ENCODE assay signal across 18 mouse cellular contexts in the genomic region with DNA sequence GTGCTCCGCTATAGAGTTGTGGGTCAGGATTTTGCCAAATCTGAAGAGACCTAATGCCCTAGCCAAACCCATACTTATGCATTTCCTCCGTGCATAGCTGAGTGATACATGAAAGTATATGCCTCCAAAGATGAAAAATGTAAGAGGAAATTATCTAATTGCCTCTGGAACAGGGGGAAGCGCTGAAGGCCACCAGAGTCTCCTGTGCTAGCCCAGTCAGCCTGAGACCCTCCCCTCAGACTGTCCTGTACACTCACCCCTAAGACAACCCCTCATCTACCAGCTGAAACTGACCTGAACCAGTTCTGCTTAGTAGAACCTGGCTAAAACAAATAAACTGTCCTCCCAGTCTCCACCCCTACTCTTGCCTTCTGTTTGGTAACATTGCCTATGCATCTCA. TPM values are rescaled to one million over a fixed set of nuclear protein-coding genes. Genes with fewer than 3 reads are reported as not detected.
DNase-seq lines count a peak whose midpoint lies in the region; ATAC-seq lines count a peak whose summit lies in the region.
"Had no signal": no experiment of that assay in that cellular context is flagged by ENCODE, and none has a peak within 500 bp of the region (broad histone marks: within the 10 kb centered on the region; RNA-seq: fewer than 3 reads in every experiment).

No protein-coding gene starts in this region.

- peak overlapping the region; percentile 72 for H3K4me2 ChIP-seq in kidney, embryonic 16.5 days (replicated peaks; ENCODE audit: low read depth, low read length)
- peak overlapping the region; percentile 88 for H3K4me2 ChIP-seq in hindbrain, embryonic 12.5 days (replicated peaks)
- H3K4me2 ChIP-seq in limb, embryonic 11.5 days (ENCODE audit: low read depth, severe bottlenecking) = no peak overlapping the region
- H3K4me2 ChIP-seq: embryonic facial prominence, embryonic 12.5 days; forebrain, embryonic 13.5 days had no signal

- no peak for DNase-seq in kidney, adult 11 months
- no peak for DNase-seq in limb, embryonic 11.5 days (ENCODE audit: low spot score)
- DNase-seq in adrenal gland, postnatal 25 days = no peak
- DNase-seq in embryo, embryonic 10 days (ENCODE audit: low spot score) = no peak
- DNase-seq: cerebellum, postnatal 14 days had no signal

- ATAC-seq in kidney, embryonic 16.5 days (ENCODE audit: low FRiP score, low TSS enrichment) = no peak
- ATAC-seq in hindbrain, embryonic 12.5 days (ENCODE audit: low FRiP score) = no peak
- ATAC-seq in limb, embryonic 11.5 days (ENCODE audit: insufficient number of reproducible peaks, low FRiP score, low TSS enrichment, low read depth) = no peak
- no peak for ATAC-seq in frontal cortex, adult (ENCODE audit: low TSS enrichment)
- ATAC-seq: CD4-positive, CD25-positive, alpha-beta regulatory T cell, adult 4 months; forebrain, embryonic 13.5 days had no signal

- peak overlapping the region; percentile 89 for H3K9ac ChIP-seq in kidney, embryonic 16.5 days (replicated peaks; ENCODE audit: low read length)
- peak overlapping the region; percentile 89 for H3K9ac ChIP-seq in hindbrain, embryonic 12.5 days
- H3K9ac ChIP-seq in limb, embryonic 11.5 days (ENCODE audit: low read length) = 0 out of 2 replicates have a peak overlapping the region, but pooled peaks have one; percentile 7
- H3K9ac ChIP-seq: embryonic facial prominence, embryonic 12.5 days; forebrain, embryonic 13.5 days had no signal

- no peaks in the 10 kb centered on the region for H3K36me3 ChIP-seq in kidney, embryonic 16.5 days (ENCODE audit: insufficient read depth, low read length)
- no peaks in the 10 kb centered on the region for H3K36me3 ChIP-seq in hindbrain, embryonic 12.5 days
- H3K36me3 ChIP-seq in limb, embryonic 11.5 days (ENCODE audit: control insufficient read depth, insufficient read depth, low read length) = no peaks in the 10 kb centered on the region
- H3K36me3 ChIP-seq: embryonic facial prominence, embryonic 12.5 days had no signal

- no peaks in the 10 kb centered on the region for H3K9me3 ChIP-seq in kidney, embryonic 16.5 days (ENCODE audit: low read length)
- H3K9me3 ChIP-seq in hindbrain, embryonic 12.5 days (replicated peaks) = no peaks in the 10 kb centered on the region
- no peaks in the 10 kb centered on the region for H3K9me3 ChIP-seq in limb, embryonic 11.5 days (ENCODE audit: control insufficient read depth, low read length)
- H3K9me3 ChIP-seq: embryonic facial prominence, embryonic 12.5 days; forebrain, embryonic 13.5 days had no signal

- WGBS in kidney, embryonic 16.5 days = 39% methylated on average over 3 of the region's 3 CpGs
- WGBS in hindbrain, embryonic 12.5 days = 13% methylated on average over 3 of the region's 3 CpGs
- 29% methylated on average over 3 of the region's 3 CpGs for WGBS in limb, embryonic 11.5 days

- H3K27ac ChIP-seq in kidney, embryonic 16.5 days (ENCODE audit: low read length) = peak overlapping the region; percentile 97
- peak overlapping the region; percentile 60 for H3K27ac ChIP-seq in brown adipose tissue, adult 24 weeks (replicated peaks; ENCODE audit: low read depth, low read length)
- H3K27ac ChIP-seq in hindbrain, embryonic 12.5 days = peak overlapping the region; percentile 98
- 0 out of 2 replicates have a peak overlapping the region, but pooled peaks have one; percentile 8 for H3K27ac ChIP-seq in limb, embryonic 11.5 days (replicated peaks; ENCODE audit: low read depth, low read length)
- H3K27ac ChIP-seq: embryonic facial prominence, embryonic 12.5 days; forebrain, embryonic 13.5 days; left cerebral cortex, adult 2 months had no signal

- peak overlapping the region; percentile 63 for H3K4me3 ChIP-seq in kidney, embryonic 16.5 days (ENCODE audit: low read length)
- peak overlapping the region; percentile 46 for H3K4me3 ChIP-seq in brown adipose tissue, adult 24 weeks (ENCODE audit: insufficient read depth, low read depth, low read length)
- H3K4me3 ChIP-seq in hindbrain, embryonic 12.5 days = peak overlapping the region; percentile 55
- H3K4me3 ChIP-seq in limb, embryonic 11.5 days (ENCODE audit: low read depth, low read length) = no peak overlapping the region
- H3K4me3 ChIP-seq: embryonic facial prominence, embryonic 12.5 days; forebrain, embryonic 13.5 days; left cerebral cortex, adult 2 months had no signal

- H3K4me1 ChIP-seq in kidney, embryonic 16.5 days (ENCODE audit: insufficient read depth, low read length) = peaks cover 88% of the 10 kb centered on the region
- H3K4me1 ChIP-seq in brown adipose tissue, adult 24 weeks (ENCODE audit: control insufficient read depth, insufficient read depth, insufficient read length, low read length) = peaks cover 30% of the 10 kb centered on the region
- H3K4me1 ChIP-seq in hindbrain, embryonic 12.5 days = peaks cover 14% of the 10 kb centered on the region; the same call in 1 of the 2 replicates
- H3K4me1 ChIP-seq in limb, embryonic 11.5 days (ENCODE audit: control insufficient read depth, insufficient read depth, low read length) = peaks cover 78% of the 10 kb centered on the region
- H3K4me1 ChIP-seq: embryonic facial prominence, embryonic 12.5 days; forebrain, embryonic 13.5 days had no signal

- no peaks in the 10 kb centered on the region for H3K27me3 ChIP-seq in kidney, embryonic 16.5 days (ENCODE audit: insufficient read depth, low read length)
- peaks cover 98% of the 10 kb centered on the region for H3K27me3 ChIP-seq in hindbrain, embryonic 12.5 days
- peaks cover 12% of the 10 kb centered on the region for H3K27me3 ChIP-seq in limb, embryonic 11.5 days (ENCODE audit: control insufficient read depth, insufficient read depth, low read length)

RNA-seq across cellular contexts. Expression of a gene that starts 3.4 kb away (rescaled TPM):
- polyA plus RNA-seq in kidney, embryonic 16.5 days (2015; fragmentation: Nextera tagmentation; extraction: Ambion mirVana) = 1.7 and 2.5 TPM in 2 replicates
- not detected in 2 replicates for polyA plus RNA-seq in brown adipose tissue, adult 24 weeks (2012; ENCODE audit: insufficient read depth, insufficient read length, missing spikeins)
- polyA plus RNA-seq in hindbrain, embryonic 12.5 days (2016; fragmentation: Nextera tagmentation; extraction: Ambion mirVana) = 5.6 and 6.9 TPM in 2 replicates
- 0.99 and 1.4 TPM in 2 replicates for polyA plus RNA-seq in limb, embryonic 11.5 days (2014; fragmentation: Nextera tagmentation; extraction: Ambion mirVana)
- 0.29 and 0.55 TPM in 2 replicates for total RNA-seq in adrenal gland, postnatal 25 days (2021)
- total RNA-seq: left cerebral cortex, adult 2 months; megakaryocyte progenitor cell, adult 5-6 weeks; monocyte, adult 5-6 weeks had no signal
- polyA plus RNA-seq: CD4-positive, CD25-positive, alpha-beta regulatory T cell, adult 4 months; forebrain, embryonic 13.5 days; heart, embryonic 14.5 days; testis, adult 2 months had no signal

RNA-seq across cellular contexts. Expression of a gene that starts 10.8 kb away (rescaled TPM):
- polyA plus RNA-seq in kidney, embryonic 16.5 days (2015; fragmentation: Nextera tagmentation; extraction: Ambion mirVana) = 1.2 and 1.4 TPM in 2 replicates
- 14.0 and 26.4 TPM in 2 replicates for polyA plus RNA-seq in brown adipose tissue, adult 24 weeks (2012; ENCODE audit: insufficient read depth, insufficient read length, missing spikeins)
- polyA plus RNA-seq in hindbrain, embryonic 12.5 days (2016; fragmentation: Nextera tagmentation; extraction: Ambion mirVana) = 6.9 and 12.5 TPM in 2 replicates
- polyA plus RNA-seq in limb, embryonic 11.5 days (2014; fragmentation: Nextera tagmentation; extraction: Ambion mirVana) = 1.0 and 1.3 TPM in 2 replicates
- total RNA-seq in adrenal gland, postnatal 25 days (2021) = 3.7 and 3.8 TPM in 2 replicates
- total RNA-seq: left cerebral cortex, adult 2 months; monocyte, adult 5-6 weeks had no signal
- polyA plus RNA-seq: CD4-positive, CD25-positive, alpha-beta regulatory T cell, adult 4 months; embryonic facial prominence, embryonic 12.5 days; forebrain, embryonic 13.5 days had no signal

RNA-seq across cellular contexts. Expression of a gene that starts 16.1 kb away (rescaled TPM):
- 2.1 and 2.6 TPM in 2 replicates for polyA plus RNA-seq in kidney, embryonic 16.5 days (2015; fragmentation: Nextera tagmentation; extraction: Ambion mirVana)
- 2.9 TPM in 1 of 2 replicates, not detected in the other for polyA plus RNA-seq in brown adipose tissue, adult 24 weeks (2012; ENCODE audit: insufficient read depth, insufficient read length, missing spikeins)
- polyA plus RNA-seq in hindbrain, embryonic 12.5 days (2016; fragmentation: Nextera tagmentation; extraction: Ambion mirVana) = 52.2 and 70.1 TPM in 2 replicates
- polyA plus RNA-seq in limb, embryonic 11.5 days (2014; fragmentation: Nextera tagmentation; extraction: Ambion mirVana) = 2.8 and 3.0 TPM in 2 replicates
- total RNA-seq in adrenal gland, postnatal 25 days (2021) = 2.5 and 2.8 TPM in 2 replicates
- total RNA-seq: left cerebral cortex, adult 2 months; monocyte, adult 5-6 weeks had no signal
- polyA plus RNA-seq: CD4-positive, CD25-positive, alpha-beta regulatory T cell, adult 4 months; forebrain, embryonic 13.5 days had no signal

RNA-seq across cellular contexts. Expression of a gene that starts 22.6 kb away (rescaled TPM):
- polyA plus RNA-seq in kidney, embryonic 16.5 days (2015; fragmentation: Nextera tagmentation; extraction: Ambion mirVana) = 0.81 and 0.82 TPM in 2 replicates
- 0.50 and 0.99 TPM in 2 replicates for polyA plus RNA-seq in brown adipose tissue, adult 24 weeks (2012; ENCODE audit: insufficient read depth, insufficient read length, missing spikeins)
- polyA plus RNA-seq in hindbrain, embryonic 12.5 days (2016; fragmentation: Nextera tagmentation; extraction: Ambion mirVana) = 2.1 and 3.2 TPM in 2 replicates
- 0.99 and 1.1 TPM in 2 replicates for polyA plus RNA-seq in limb, embryonic 11.5 days (2014; fragmentation: Nextera tagmentation; extraction: Ambion mirVana)
- total RNA-seq in adrenal gland, postnatal 25 days (2021) = 0.76 TPM in 1 of 2 replicates, not detected in the other
- total RNA-seq: left cerebral cortex, adult 2 months; liver, adult 2 months; monocyte, adult 5-6 weeks had no signal
- polyA plus RNA-seq: CD4-positive, CD25-positive, alpha-beta regulatory T cell, adult 4 months; forebrain, embryonic 13.5 days had no signal

RNA-seq across cellular contexts. Expression of a gene that starts 23.7 kb away (rescaled TPM):
- 9.0 and 9.5 TPM in 2 replicates for polyA plus RNA-seq in kidney, embryonic 16.5 days (2015; fragmentation: Nextera tagmentation; extraction: Ambion mirVana)
- 35.9 and 39.4 TPM in 2 replicates for polyA plus RNA-seq in brown adipose tissue, adult 24 weeks (2012; ENCODE audit: insufficient read depth, insufficient read length, missing spikeins)
- 53.4 and 82.9 TPM in 2 replicates for polyA plus RNA-seq in hindbrain, embryonic 12.5 days (2016; fragmentation: Nextera tagmentation; extraction: Ambion mirVana)
- 11.0 and 11.3 TPM in 2 replicates for polyA plus RNA-seq in limb, embryonic 11.5 days (2014; fragmentation: Nextera tagmentation; extraction: Ambion mirVana)
- 12.8 and 15.0 TPM in 2 replicates for total RNA-seq in adrenal gland, postnatal 25 days (2021)
- total RNA-seq: left cerebral cortex, adult 2 months; monocyte, adult 5-6 weeks had no signal
- polyA plus RNA-seq: CD4-positive, CD25-positive, alpha-beta regulatory T cell, adult 4 months; forebrain, embryonic 13.5 days had no signal

Comparison
In these comparisons a context has a peak if more than half of its experiments do, and no peak if none do; other contexts are left out.
1. H3K27ac ChIP-seq: peak in every context shown above with its lines; median percentile 98 in hindbrain, embryonic 12.5 days; 97 in kidney, embryonic 16.5 days; 60 in brown adipose tissue, adult 24 weeks; 8 in limb, embryonic 11.5 days.
2. H3K9ac ChIP-seq: peak in every context shown above with its lines; median percentile 89 in kidney, embryonic 16.5 days; 89 in hindbrain, embryonic 12.5 days; 7 in limb, embryonic 11.5 days.
3. RNA of a gene that starts 16.1 kb away (polyA plus RNA-seq): 52.2 to 70.1 TPM in hindbrain, embryonic 12.5 days; 2.8 to 3.0 TPM in limb, embryonic 11.5 days, 2.9 TPM in brown adipose tissue, adult 24 weeks and 2.1 to 2.6 TPM in kidney, embryonic 16.5 days; every median in the first group is over 10 times any median in the second.